Mouse (Mus musculus) ES-Bruce4 (cell line): ENCODE measurements at regions not wholly inside any gene's neighbourhood (a gene's known extent, or its start where the extent isn't known, plus 50 kb on each side); places are given as distances from the start of the nearest gene placed in this dataset.

Source experiments
- CTCF ChIP-seq: IDR thresholded peaks from one replicate; pipeline ENCODE4 v1.8.1; 2011; ENCODE audit warnings: low read depth, low read length
- EP300 ChIP-seq: IDR thresholded peaks from 2 replicates; pipeline ENCODE4 v1.6.1; 2011; ENCODE audit warnings: low read depth, low read length; ENCODE audit not compliant: insufficient read depth

- TF ChIP-seq EP300 (no peak), CTCF (no peak)
These were observed 149.4 kb downstream of the Kcnrg start for GRCm38 (mm10) chr14:61756651-61757050.
